Mouse (Mus musculus) midbrain, embryonic 16.5 days (tissue): ENCODE data around the gene Stim1. TPM values are rescaled to one million over a fixed set of nuclear protein-coding genes. Genes with fewer than 3 reads are reported as not detected.

Experiments
- ATAC-seq: fragments of 200-750 bp; cut with Nextera tagmentation; 2 replicates; pipeline ENCODE4 v1.8.0; 2017; ENCODE audit warnings: moderate TSS enrichment
- H3K27ac ChIP-seq: fragments of 300-500 bp; sonication (generic); 2 replicates; pipeline ENCODE4 v1.5.1; 2014; ENCODE audit warnings: mild to moderate bottlenecking, low read length, mixed read lengths
- H3K27me3 ChIP-seq: fragments of 300-500 bp; sonication (generic); 2 replicates; pipeline ENCODE4 v1.6.1; 2014; ENCODE audit warnings: low read depth, low read length, mixed read lengths; ENCODE audit not compliant: control insufficient read depth, insufficient read depth
- H3K36me3 ChIP-seq: fragments of 300-500 bp; sonication (generic); 2 replicates; pipeline ENCODE4 v1.6.1; 2014; ENCODE audit warnings: mild to moderate bottlenecking, low read length, moderate library complexity, mixed read lengths; ENCODE audit not compliant: control insufficient read depth, insufficient read depth
- H3K4me1 ChIP-seq: fragments of 300-500 bp; sonication (generic); 2 replicates; pipeline ENCODE4 v1.6.1; 2014; ENCODE audit warnings: mild to moderate bottlenecking, low read length, mixed read lengths; ENCODE audit not compliant: control insufficient read depth, insufficient read depth
- H3K4me2 ChIP-seq: fragments of 300-500 bp; sonication (generic); 2 replicates; pipeline ENCODE4 v1.6.1; 2014; ENCODE audit warnings: mild to moderate bottlenecking, low read length, mixed read lengths
- H3K4me3 ChIP-seq: fragments of 300-500 bp; sonication (generic); 2 replicates; pipeline ENCODE4 v1.5.1; 2014; ENCODE audit warnings: low read depth, mild to moderate bottlenecking, low read length, moderate library complexity, mixed read lengths
- H3K9ac ChIP-seq: fragments of 300-500 bp; sonication (generic); 2 replicates; pipeline ENCODE4 v1.6.1; 2014; ENCODE audit warnings: low read depth, low read length, mixed read lengths
- H3K9me3 ChIP-seq: fragments of 300-500 bp; sonication (generic); replicated peaks from 2 replicates; pipeline ENCODE4 v1.6.1; 2014; ENCODE audit warnings: mild to moderate bottlenecking, low read length, mixed read lengths; ENCODE audit not compliant: control insufficient read depth, poor library complexity, severe bottlenecking
- WGBS: fragments of 180-500 bp; shearing (Covaris S2); extraction: QIAGEN DNeasy Blood & Tissue Kit; methylation state at CpG from one replicate; pipeline ENCODE4 v1.1.7; 2014; 5-methylcytosine and 5-hydroxymethylcytosine counted together
- polyA plus RNA-seq: library from polyadenylated mRNA; unstranded; fragments of >200 nt; fragmentation: Nextera tagmentation; extraction: Ambion mirVana; gene quantifications from 2 replicates; pipeline ENCODE4 v1.2.1, GENCODE M21; 2015

The Stim1 gene
- polyA plus RNA-seq, 1 experiment from 2014 or later: 12.5 TPM

DNA sequence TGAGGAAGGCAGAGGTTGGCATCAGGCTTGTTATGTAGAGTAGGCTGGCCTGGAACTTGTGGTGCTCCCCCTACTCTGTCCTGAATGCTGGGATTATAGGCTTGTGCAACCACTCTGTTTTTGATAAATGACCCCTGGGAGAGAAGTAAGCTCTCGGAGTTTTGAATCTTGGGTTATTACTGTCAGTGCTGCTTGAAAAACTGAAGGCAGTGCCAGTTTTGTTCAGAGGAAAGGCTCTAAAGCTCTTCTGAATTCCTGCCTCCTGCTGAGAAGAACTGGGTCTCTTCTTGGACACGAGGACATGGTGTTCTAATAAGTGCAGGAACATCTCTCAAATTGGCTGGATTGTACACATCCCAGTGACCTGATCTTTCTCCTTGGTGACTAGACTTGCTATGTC lies 81.1 kb downstream of the Stim1 start:
- H3K9ac ChIP-seq: no peak overlapping the region
- 64% methylated on average over 2 of the region's 2 CpGs for WGBS
- ATAC-seq: no peak
- no peaks in the 10 kb centered on the region for H3K9me3 ChIP-seq
- no peak overlapping the region for H3K4me3 ChIP-seq
- no peaks in the 10 kb centered on the region for H3K4me1 ChIP-seq
- H3K27me3 ChIP-seq: no peaks in the 10 kb centered on the region
- H3K36me3 ChIP-seq: no peaks in the 10 kb centered on the region
- H3K27ac ChIP-seq: no peak overlapping the region
- H3K4me2 ChIP-seq: no peak overlapping the region

DNA sequence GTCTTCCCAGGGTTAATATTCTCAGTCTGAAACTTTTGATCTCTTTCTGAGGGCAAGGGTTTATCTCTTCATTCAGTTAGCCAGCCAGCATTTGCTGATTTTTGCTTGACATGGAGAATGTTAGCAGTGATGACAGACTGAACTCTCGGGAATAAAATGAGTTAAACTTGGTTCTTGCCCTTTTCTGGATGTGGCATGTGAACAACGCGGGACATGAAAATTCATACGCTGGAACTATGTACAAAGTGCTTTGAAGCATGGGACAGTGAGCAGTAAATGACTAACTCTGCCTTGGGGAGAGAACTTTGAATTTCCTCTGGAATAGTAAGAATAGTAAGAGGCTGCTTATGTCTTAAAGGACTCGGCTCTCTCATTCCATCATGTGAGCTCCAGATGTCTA lies 81.6 kb downstream of the Stim1 start:
- Histone ChIP-seq H3K9ac (no peak overlapping the region), H3K27ac (no peak overlapping the region), H3K9me3 (no peaks in the 10 kb centered on the region), H3K4me1 (no peaks in the 10 kb centered on the region), H3K27me3 (no peaks in the 10 kb centered on the region), H3K36me3 (no peaks in the 10 kb centered on the region), H3K4me2 (no peak overlapping the region), H3K4me3 (no peak overlapping the region)
- no peak for ATAC-seq
- 90% methylated on average over 5 of the region's 5 CpGs for WGBS

DNA sequence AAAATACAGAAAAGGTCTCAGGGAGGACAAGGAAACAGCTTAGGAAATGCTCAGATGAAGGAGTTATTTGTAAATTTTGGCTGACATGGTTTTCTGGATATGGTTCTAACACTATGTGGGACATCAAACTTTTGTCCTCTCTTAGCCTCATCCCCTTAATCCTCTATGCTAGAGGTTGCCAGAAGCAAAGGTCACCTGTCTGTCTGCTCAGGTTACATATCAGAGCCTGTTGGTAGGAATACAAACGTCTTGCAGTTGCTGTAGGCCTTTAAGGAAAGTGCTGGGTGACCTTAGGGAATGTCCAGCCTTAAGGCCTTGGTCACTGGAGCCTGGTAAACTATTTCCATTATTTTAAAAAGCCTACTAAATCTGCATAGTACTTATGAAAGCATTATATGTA lies 85.8 kb downstream of the Stim1 start:
- Histone ChIP-seq H3K4me1 (no peaks in the 10 kb centered on the region), H3K4me2 (no peak overlapping the region), H3K27ac (no peak overlapping the region), H3K4me3 (no peak overlapping the region), H3K9me3 (no peaks in the 10 kb centered on the region), H3K36me3 (no peaks in the 10 kb centered on the region), H3K27me3 (no peaks in the 10 kb centered on the region), H3K9ac (no peak overlapping the region)
- ATAC-seq: no peak
- 44% methylated on average over 1 of the region's 1 CpGs for WGBS

DNA sequence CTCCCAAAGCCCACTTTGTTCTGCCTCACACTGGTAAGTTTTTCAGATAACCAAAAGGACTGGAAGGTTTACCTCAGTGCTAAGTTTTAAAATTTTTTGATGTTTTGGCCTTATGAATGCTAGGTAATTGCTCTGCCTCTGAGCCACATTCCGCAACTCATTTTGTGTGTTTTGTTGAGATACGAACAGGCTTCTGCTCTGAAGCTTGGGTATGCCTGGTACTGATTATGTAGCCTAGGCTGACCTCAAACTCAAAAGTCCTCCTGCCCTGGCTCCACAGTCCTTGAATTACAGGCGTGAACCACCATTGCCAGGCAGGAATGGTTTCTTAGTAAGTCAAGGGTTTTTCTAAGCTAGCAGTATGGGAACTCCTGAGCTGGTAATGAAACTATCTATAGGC lies 90.5 kb downstream of the Stim1 start:
- H3K4me3 ChIP-seq: no peak overlapping the region
- H3K4me1 ChIP-seq: no peaks in the 10 kb centered on the region
- H3K27me3 ChIP-seq: no peaks in the 10 kb centered on the region
- WGBS: 94% methylated on average over 3 of the region's 3 CpGs
- H3K27ac ChIP-seq: no peak overlapping the region
- no peak overlapping the region for H3K9ac ChIP-seq
- H3K4me2 ChIP-seq: no peak overlapping the region
- ATAC-seq: no peak
- no peaks in the 10 kb centered on the region for H3K36me3 ChIP-seq
- H3K9me3 ChIP-seq: no peaks in the 10 kb centered on the region

DNA sequence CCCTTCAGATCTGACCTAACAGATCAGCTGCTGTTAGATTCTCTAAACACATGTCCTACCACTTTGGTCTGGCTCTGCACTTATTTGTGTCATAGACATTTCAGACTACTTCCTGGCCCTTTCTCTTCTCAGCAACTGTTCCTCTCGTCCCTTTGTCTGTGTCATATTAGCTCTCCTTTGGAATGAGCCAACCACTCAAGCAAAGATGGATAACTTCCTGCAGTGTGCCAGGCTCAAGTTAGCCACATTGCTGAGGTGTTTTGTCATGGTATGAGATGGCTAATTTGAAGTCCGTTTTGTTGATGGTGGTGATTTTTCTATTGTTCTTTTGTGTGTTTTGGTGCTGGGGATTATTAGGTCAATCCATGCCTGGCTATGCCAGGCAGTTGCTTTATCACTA lies 93.7 kb downstream of the Stim1 start:
- Histone ChIP-seq H3K4me1 (no peaks in the 10 kb centered on the region), H3K9ac (no peak overlapping the region), H3K4me2 (no peak overlapping the region), H3K4me3 (no peak overlapping the region), H3K9me3 (no peaks in the 10 kb centered on the region), H3K27ac (no peak overlapping the region), H3K36me3 (no peaks in the 10 kb centered on the region), H3K27me3 (no peaks in the 10 kb centered on the region)
- ATAC-seq: no peak
- 63% methylated on average over 2 of the region's 2 CpGs for WGBS

DNA sequence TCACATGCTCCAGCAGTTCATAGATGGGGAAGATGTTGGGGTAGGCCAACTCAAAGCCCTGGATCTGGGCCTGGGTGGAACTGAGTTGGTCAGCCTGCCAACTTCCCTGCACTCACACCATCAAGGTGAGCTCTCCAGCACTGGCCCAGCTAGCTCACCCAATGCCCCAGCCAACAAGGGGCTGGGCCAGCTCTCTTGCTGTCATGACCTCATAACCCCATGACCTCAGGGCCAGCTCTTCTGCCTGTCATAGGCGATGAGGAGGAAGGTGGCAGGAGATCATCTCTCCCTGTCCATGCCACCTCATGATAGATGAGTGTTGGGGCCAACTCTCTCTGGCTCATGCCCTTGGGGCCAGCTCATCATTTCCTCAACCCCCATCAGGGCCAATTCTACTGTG lies 96.2 kb downstream of the Stim1 start:
- Histone ChIP-seq H3K4me3 (no peak overlapping the region), H3K27me3 (no peaks in the 10 kb centered on the region), H3K36me3 (no peaks in the 10 kb centered on the region), H3K9me3 (no peaks in the 10 kb centered on the region), H3K27ac (no peak overlapping the region), H3K4me2 (no peak overlapping the region), H3K4me1 (no peaks in the 10 kb centered on the region), H3K9ac (no peak overlapping the region)
- no peak for ATAC-seq
- WGBS: 100% methylated on average over 1 of the region's 1 CpGs

DNA sequence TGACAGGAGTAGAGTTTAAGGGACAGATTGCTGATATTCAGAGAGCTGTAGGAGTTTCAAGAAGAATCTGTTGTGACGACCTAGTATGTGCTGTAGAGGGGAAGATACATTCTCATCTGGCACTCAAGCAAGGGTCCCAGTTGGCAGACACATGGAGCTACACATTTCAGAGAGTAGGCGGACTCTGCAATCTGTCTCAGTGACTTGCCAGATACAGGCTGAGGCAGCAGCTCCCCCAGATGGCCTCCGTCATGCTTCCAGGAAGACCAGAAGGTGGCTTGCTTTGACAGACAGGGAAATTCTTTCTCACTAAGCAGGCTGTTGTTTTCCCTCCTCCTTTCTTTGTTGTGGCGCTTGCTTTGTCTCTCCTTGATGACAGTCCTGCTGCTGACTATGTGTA lies 102.1 kb downstream of the Stim1 start:
- Histone ChIP-seq H3K9ac (no peak overlapping the region), H3K4me3 (no peak overlapping the region), H3K9me3 (0 out of 2 replicates have a peak, but pooled peaks cover 2% of the 10 kb centered on the region), H3K4me1 (no peaks in the 10 kb centered on the region), H3K27ac (no peak overlapping the region), H3K4me2 (no peak overlapping the region), H3K36me3 (no peaks in the 10 kb centered on the region), H3K27me3 (no peaks in the 10 kb centered on the region)
- 40% methylated on average over 4 of the region's 4 CpGs for WGBS
- no peak; the same call in 1 of the 2 replicates for ATAC-seq

DNA sequence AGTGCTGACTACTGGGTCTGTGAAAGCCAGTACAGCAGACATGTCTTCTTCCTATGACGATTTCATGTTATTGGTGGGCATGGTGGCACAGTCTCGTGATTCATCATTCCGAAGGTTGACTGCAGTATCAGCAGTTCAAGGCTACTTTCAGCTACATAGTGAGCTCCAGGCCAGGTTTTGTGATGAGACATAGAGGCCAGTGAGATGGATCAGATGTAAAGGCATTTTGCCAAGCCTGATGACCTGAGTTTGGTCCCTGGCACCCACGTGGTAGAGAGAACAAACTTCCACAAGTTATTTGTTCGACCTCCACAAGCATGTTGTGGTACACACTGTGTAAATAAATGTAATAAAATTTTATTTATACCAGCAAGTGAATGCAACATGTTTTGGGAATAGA lies 102.9 kb downstream of the Stim1 start:
- Histone ChIP-seq H3K4me2 (no peak overlapping the region), H3K9me3 (0 out of 2 replicates have a peak, but pooled peaks cover 2% of the 10 kb centered on the region), H3K9ac (no peak overlapping the region), H3K4me3 (no peak overlapping the region), H3K36me3 (no peaks in the 10 kb centered on the region), H3K27me3 (no peaks in the 10 kb centered on the region), H3K27ac (no peak overlapping the region), H3K4me1 (no peaks in the 10 kb centered on the region)
- 89% methylated on average over 5 of the region's 5 CpGs for WGBS
- ATAC-seq: no peak

DNA sequence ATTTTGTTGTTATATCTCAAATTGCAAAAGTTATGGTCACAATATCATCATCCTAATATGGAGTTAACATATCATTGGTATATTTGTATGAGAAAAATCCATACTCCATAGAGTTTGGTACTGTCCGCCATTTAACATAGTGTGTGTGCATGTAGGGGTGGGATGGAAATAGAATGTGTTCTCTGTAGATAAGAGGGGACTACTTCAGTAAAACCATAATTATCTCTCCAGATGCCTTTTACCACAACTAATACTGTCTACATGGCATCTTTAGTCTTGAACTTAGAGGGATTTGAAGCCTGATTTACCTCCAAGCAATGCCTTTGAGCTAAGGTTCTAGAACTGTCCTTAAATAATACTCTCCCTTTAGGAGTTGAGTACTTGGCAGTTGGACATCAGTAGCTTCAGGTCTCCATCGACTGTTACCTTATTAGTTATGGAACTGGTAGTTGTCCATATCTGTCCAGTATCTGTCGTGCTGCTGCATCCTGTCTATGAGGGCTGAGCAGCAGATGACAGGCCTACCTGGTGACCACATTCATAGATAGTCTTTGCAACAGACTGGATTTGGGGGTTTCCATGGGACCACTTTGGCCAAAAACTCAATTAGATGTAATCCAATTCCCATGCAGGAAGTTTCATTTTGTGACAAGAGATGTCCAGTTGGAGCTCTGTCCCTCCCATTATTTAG lies 105.9 kb downstream of the Stim1 start:
- H3K4me3 ChIP-seq: no peak overlapping the region
- no peak overlapping the region for H3K4me2 ChIP-seq
- ATAC-seq: no peak
- H3K27ac ChIP-seq: no peak overlapping the region
- no peaks in the 10 kb centered on the region for H3K36me3 ChIP-seq
- no peak overlapping the region for H3K9ac ChIP-seq
- WGBS: 95% methylated on average over 3 of the region's 3 CpGs
- H3K27me3 ChIP-seq: no peaks in the 10 kb centered on the region
- 0 out of 2 replicates have a peak, but pooled peaks cover 2% of the 10 kb centered on the region for H3K9me3 ChIP-seq
- H3K4me1 ChIP-seq: no peaks in the 10 kb centered on the region
